Mouse (Mus musculus) spleen, adult 2 months (tissue): ENCODE results near the gene 1810010H24Rik. TPM values are rescaled to one million over a fixed set of nuclear protein-coding genes. Genes with fewer than 3 reads are reported as not detected.
"Not testable (repeated sequence)": the region's sequence is repeated elsewhere in the genome, so short reads cannot be mapped to it uniquely, and the experiment has no call there.

ENCODE experiments used
- DNase-seq, 2 experiments: peaks; one replicate each; pipeline versions ENCODE4 v3.0.0 to v3.0.0-alpha.2; 2012 to 2021; ENCODE audit warnings: low spot score in 2 of 2, low read depth in 1 of 2
- H3K27ac ChIP-seq: fragments of 200-500 bp; 2 replicates; pipeline ENCODE4 v1.5.1; 2012; ENCODE audit warnings: low read length, inconsistent platforms; ENCODE audit not compliant: insufficient read depth
- H3K27me3 ChIP-seq: fragments of 200-500 bp; 2 replicates; pipeline ENCODE4 v1.6.1; 2012; ENCODE audit warnings: mild to moderate bottlenecking, moderate library complexity, low read length, inconsistent platforms; ENCODE audit not compliant: control insufficient read depth, insufficient read depth
- H3K36me3 ChIP-seq: fragments of 200-500 bp; 2 replicates; pipeline ENCODE4 v1.6.1; 2012; ENCODE audit warnings: mild to moderate bottlenecking, low read length, inconsistent platforms; ENCODE audit not compliant: control insufficient read depth, insufficient read depth
- H3K4me1 ChIP-seq: fragments of 200-500 bp; 2 replicates; pipeline ENCODE4 v1.6.1; 2011; ENCODE audit warnings: inconsistent platforms; ENCODE audit not compliant: control insufficient read depth, insufficient read depth, insufficient read length
- H3K4me3 ChIP-seq: fragments of 200-500 bp; 2 replicates; pipeline ENCODE4 v1.5.1; 2011; ENCODE audit warnings: mild to moderate bottlenecking, inconsistent platforms; ENCODE audit not compliant: insufficient read depth, insufficient read length; ENCODE audit errors: extremely low read depth
- CTCF ChIP-seq: fragments of 200-500 bp; IDR thresholded peaks from 2 replicates; pipeline ENCODE4 v1.5.1; 2011; ENCODE audit warnings: mild to moderate bottlenecking, inconsistent platforms; ENCODE audit not compliant: insufficient read depth, insufficient read length, insufficient replicate concordance; ENCODE audit errors: extremely low read depth
- POLR2A ChIP-seq: fragments of 200-500 bp; IDR thresholded peaks from 2 replicates; pipeline ENCODE4 v1.6.1; 2011; ENCODE audit warnings: low read depth, low read length, inconsistent platforms
- WGBS: fragments of 180-500 bp; shearing (Covaris S2); methylation state at CpG from one replicate; pipeline ENCODE4 v1.1.7; 2018; 5-methylcytosine and 5-hydroxymethylcytosine counted together
- polyA plus RNA-seq: library from polyadenylated mRNA; depleted of rRNA; stranded (reverse); fragments of >200 nt; gene quantifications from 2 replicates; pipeline ENCODE4 v1.2.3, GENCODE M21; 2012

Gene 1810010H24Rik
- polyA plus RNA-seq, 1 experiment, result 0.91 TPM

DNA sequence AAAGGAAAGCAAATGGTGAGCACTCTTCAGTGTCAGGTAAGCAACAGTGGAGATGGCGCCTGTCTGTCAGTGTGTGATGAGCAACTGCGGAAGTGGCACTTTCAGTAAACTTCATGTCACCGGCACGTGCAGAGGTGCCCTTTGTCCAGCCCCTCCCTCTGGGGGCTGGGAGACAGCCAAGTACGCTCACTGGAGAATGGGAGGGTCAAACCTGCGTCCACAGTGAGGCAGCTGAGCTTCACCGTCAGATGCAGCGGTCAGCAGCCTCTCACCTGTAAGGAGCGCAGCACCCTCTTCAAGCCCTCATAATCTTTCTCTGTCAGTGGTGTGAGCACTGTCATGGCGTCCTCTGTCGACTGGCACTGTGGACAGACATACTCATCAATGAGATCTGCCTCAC lies 17.9 kb downstream of the 1810010H24Rik start:
- TF ChIP-seq POLR2A (no peak), CTCF (no peak)
- peaks cover 48% of the 10 kb centered on the region for H3K36me3 ChIP-seq
- no peaks in the 10 kb centered on the region for H3K4me1 ChIP-seq
- 96% methylated on average over 11 of the region's 11 CpGs for WGBS
- no peak overlapping the region for H3K4me3 ChIP-seq
- no peaks in the 10 kb centered on the region for H3K27me3 ChIP-seq
- H3K27ac ChIP-seq, result no peak overlapping the region
- DNase-seq, result no peak

DNA sequence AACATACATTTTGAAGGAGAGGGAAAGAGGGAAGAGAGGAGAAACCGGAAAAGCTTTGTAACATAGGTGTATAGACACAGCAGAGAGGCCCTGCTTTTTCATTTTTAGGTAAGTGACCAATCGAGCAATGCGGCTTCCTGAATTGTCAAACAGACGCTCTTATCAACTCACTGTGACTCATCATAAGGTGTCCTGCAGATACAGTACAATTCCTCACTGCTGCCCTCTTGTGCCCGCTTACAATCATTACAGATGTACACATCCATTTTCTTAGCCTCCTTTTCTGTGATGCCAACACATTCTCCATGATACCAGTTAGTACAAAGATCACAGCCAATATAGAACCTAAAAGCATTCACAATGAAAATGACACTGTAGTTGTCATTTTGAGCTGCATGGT lies 18.8 kb downstream of the 1810010H24Rik start:
- peaks cover 43% of the 10 kb centered on the region for H3K36me3 ChIP-seq
- WGBS, result 26% methylated on average over 5 of the region's 5 CpGs
- DNase-seq, result peak; percentile 51 to 71

DNA sequence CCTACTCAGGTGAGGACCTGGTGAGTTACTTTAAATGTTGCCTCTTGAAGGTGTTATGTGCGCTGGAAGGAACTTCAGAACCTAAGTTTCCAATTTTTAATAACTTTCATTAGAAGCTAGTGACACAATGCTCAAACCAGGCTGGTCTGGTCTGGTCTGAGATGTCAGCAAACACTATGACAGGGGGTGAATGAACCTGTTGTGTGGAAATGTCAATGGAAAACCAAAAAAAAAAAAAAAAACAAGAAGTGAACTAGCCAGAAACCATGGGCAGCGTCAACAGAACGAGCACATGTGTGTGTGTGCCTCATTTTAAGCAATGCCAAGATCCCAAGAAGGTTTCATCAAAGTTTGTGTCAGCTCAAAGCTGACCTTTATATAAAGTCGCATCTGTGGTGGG lies 20.1 kb downstream of the 1810010H24Rik start:
- WGBS, result 86% methylated on average over 4 of the region's 4 CpGs

More for the DNA sequence above, 18.8 kb downstream of the 1810010H24Rik start:
- Histone ChIP-seq H3K4me3 (no peak overlapping the region), H3K27ac (no peak overlapping the region), H3K27me3 (no peaks in the 10 kb centered on the region), H3K4me1 (no peaks in the 10 kb centered on the region)
- no peak for TF ChIP-seq POLR2A
- TF ChIP-seq CTCF, result no peak

DNA sequence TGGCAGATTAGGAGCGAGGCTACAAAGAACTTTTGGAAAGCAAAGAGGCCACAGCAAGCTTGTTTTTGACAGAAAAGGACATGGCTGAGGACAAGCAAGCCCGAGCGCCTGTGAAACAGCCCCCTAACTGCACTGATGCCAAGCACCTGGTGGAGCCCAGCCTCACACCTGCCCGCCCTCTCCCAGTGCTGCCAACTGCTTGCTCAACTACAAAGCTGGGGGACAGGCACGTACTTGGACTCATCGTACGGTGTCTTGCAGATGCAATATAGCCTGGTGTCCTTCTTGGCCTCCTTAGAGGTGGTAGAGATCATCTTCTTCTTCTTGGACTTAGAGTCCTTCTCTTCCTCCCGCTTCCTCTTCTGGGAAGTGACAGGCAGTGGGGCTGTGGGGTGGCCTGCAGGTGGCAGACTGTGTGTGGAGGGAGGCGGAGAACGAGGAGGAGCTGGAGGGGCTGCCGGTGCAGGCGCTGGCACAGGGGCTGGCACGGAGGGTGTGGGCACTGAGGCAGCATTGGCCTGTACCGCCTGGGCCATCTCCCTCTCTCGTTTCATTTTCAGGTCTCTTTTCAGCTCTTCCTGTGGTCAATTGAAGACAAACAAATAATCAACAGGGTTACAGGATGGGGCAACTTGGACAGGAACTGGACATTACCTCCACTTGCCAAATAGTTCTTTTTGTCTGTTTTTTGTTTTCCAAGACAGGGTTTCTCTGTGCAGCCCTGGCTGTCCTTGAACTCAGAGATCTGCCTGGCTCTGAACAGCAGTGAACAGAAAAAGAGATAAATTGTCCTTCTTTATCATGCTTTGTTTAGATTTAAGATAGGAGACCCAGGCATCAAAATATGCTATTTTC lies 21.5 kb downstream of the 1810010H24Rik start:
- H3K4me1 ChIP-seq, result no peaks in the 10 kb centered on the region
- DNase-seq, result no peak
- WGBS, result 86% methylated on average over 15 of the region's 15 CpGs
- no peaks in the 10 kb centered on the region for H3K27me3 ChIP-seq
- H3K27ac ChIP-seq, result no peak overlapping the region
- H3K4me3 ChIP-seq, result no peak overlapping the region
- TF ChIP-seq CTCF (no peak), POLR2A (no peak)
- peaks cover 37% of the 10 kb centered on the region for H3K36me3 ChIP-seq

More for the DNA sequence above, 20.1 kb downstream of the 1810010H24Rik start:
- no peaks in the 10 kb centered on the region for H3K4me1 ChIP-seq
- TF ChIP-seq POLR2A (no peak), CTCF (no peak)
- H3K4me3 ChIP-seq, result no peak overlapping the region
- DNase-seq, result no peak
- H3K36me3 ChIP-seq, result peaks cover 36% of the 10 kb centered on the region
- no peak overlapping the region for H3K27ac ChIP-seq
- H3K27me3 ChIP-seq, result no peaks in the 10 kb centered on the region

DNA sequence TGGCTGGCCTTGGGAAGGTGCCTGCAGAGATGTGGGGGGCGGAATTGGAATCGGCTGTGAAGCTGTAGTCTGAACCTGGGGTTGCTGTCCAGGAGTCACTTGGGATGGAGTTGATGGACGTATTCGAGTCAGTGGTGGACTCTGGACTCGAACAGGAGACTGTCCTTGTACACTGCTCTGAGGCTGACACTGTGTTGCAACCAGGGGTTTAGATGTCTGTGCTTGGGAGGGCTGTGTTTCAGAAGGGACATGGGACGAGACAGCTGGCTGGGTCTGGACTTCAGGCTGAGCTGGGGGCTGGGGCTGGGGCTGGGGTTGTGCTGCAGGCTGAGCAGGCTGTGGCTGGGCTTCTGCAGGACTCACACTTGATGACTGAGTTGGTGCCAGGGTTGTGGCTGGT lies 29.4 kb downstream of the 1810010H24Rik start:
- no peak for DNase-seq
- TF ChIP-seq POLR2A (no peak), CTCF (no peak)
- H3K4me3 ChIP-seq, result no peak overlapping the region
- 93% methylated on average over 6 of the region's 6 CpGs for WGBS
- H3K27ac ChIP-seq, result no peak overlapping the region
- no peaks in the 10 kb centered on the region for H3K4me1 ChIP-seq
- H3K36me3 ChIP-seq, result peaks cover 64% of the 10 kb centered on the region
- H3K27me3 ChIP-seq, result no peaks in the 10 kb centered on the region

DNA sequence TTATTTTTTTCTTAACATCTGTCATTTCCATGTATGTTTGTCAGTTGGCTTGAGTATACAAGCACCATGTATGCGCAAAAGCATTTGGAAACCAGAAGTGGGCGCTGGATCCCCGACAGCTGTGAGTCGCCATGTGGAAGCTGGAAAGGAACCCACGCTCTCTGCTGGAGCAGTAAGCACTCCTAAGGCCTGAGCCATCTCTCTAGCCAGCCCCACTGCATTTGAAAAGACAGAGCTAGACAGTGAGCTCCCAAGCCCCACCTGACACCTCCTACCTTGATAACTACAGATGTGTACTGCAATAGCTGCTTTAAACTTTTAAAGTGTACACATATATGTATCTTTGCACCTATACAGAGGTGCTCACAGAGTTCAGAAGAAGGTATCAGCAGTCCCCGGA lies 31.9 kb downstream of the 1810010H24Rik start:
- TF ChIP-seq CTCF (no peak), POLR2A (no peak)
- Histone ChIP-seq H3K36me3 (peaks cover 72% of the 10 kb centered on the region), H3K4me1 (no peaks in the 10 kb centered on the region), H3K27me3 (no peaks in the 10 kb centered on the region), H3K4me3 (no peak overlapping the region), H3K27ac (no peak overlapping the region)
- no peak for DNase-seq
- 95% methylated on average over 6 of the region's 6 CpGs for WGBS

DNA sequence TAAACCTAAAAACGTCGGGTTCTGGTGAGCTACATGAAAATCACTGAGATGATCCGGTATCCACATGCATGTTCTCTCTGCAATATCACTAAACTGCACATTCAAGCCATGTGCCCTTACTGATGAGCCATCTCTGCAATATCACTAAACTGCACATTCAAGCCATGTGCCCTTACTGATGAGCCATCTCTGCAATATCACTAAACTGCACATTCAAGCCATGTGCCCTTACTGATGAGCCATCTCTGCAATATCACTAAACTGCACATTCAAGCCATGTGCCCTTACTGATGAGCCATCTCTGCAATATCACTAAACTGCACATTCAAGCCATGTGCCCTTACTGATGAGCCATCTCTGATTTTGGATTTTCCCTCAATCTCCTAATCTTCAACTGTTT lies 34.2 kb downstream of the 1810010H24Rik start:
- H3K4me3 ChIP-seq, DNase-seq, H3K27me3 ChIP-seq, H3K4me1 ChIP-seq, H3K27ac ChIP-seq: not testable (repeated sequence)
- WGBS, result 88% methylated on average over 3 of the region's 3 CpGs
- H3K36me3 ChIP-seq, result peaks cover 62% of the 10 kb centered on the region
